Mouse (Mus musculus) neural tube, embryonic 11.5 days (tissue): ENCODE data around the gene Ubap2. TPM values are rescaled to one million over a fixed set of nuclear protein-coding genes. Genes with fewer than 3 reads are reported as not detected.

Source experiments
- polyA plus RNA-seq: library from polyadenylated mRNA; unstranded; fragments of >200 nt; fragmentation: Nextera tagmentation; extraction: Ambion mirVana; gene quantifications from 2 replicates; pipeline ENCODE4 v1.2.1, GENCODE M21; 2014

Gene Ubap2
- polyA plus RNA-seq, 1 experiment from 2014 or later: 76.7 TPM

Other genes with a start within 250 kb of the Ubap2 start
- gene Aqp7, start 227.0 kb downstream of the Ubap2 start, polyA plus RNA-seq: not detected in 2 replicates
- 0.41 and 0.60 TPM in 2 replicates for gene Aqp3, start 177.0 kb downstream of the Ubap2 start, polyA plus RNA-seq
- 25.1 and 28.7 TPM in 2 replicates for gene Nol6, start 150.7 kb downstream of the Ubap2 start, polyA plus RNA-seq
- 99.5 and 100.0 TPM in 2 replicates for gene Ube2r2, start 139.4 kb downstream of the Ubap2 start, polyA plus RNA-seq
- gene Dcaf12, start 39.7 kb upstream of the Ubap2 start, polyA plus RNA-seq: 57.9 and 64.0 TPM in 2 replicates
- 84.1 and 91.3 TPM in 2 replicates for gene Ubap1, start 73.9 kb upstream of the Ubap2 start, polyA plus RNA-seq
- gene Kif24, start 189.7 kb upstream of the Ubap2 start, polyA plus RNA-seq: 8.5 and 9.2 TPM in 2 replicates
- 57.2 and 62.9 TPM in 2 replicates for gene Nudt2, start 190.0 kb upstream of the Ubap2 start, polyA plus RNA-seq
- 7.1 and 9.6 TPM in 2 replicates for gene AI464131, start 227.9 kb upstream of the Ubap2 start, polyA plus RNA-seq
- 2.5 and 3.4 TPM in 2 replicates for gene 1110017D15Rik, start 242.2 kb upstream of the Ubap2 start, polyA plus RNA-seq